Mouse (Mus musculus) testis, adult 2 months (tissue): ENCODE results near the gene Lgals3. TPM values are rescaled to one million over a fixed set of nuclear protein-coding genes. Genes with fewer than 3 reads are reported as not detected.

Source experiments
- H3K27ac ChIP-seq: fragments of 200-500 bp; 2 replicates; pipeline ENCODE4 v1.5.1; 2012; ENCODE audit warnings: low read depth, low read length; ENCODE audit not compliant: control insufficient read depth, insufficient read depth
- H3K27me3 ChIP-seq: fragments of 200-500 bp; 2 replicates; pipeline ENCODE4 v1.6.1; 2012; ENCODE audit warnings: mild to moderate bottlenecking, low read length, moderate library complexity; ENCODE audit not compliant: control insufficient read depth, insufficient read depth
- H3K36me3 ChIP-seq: fragments of 200-500 bp; 2 replicates; pipeline ENCODE4 v1.6.1; 2012; ENCODE audit warnings: mild to moderate bottlenecking, low read length; ENCODE audit not compliant: control insufficient read depth, insufficient read depth
- H3K4me1 ChIP-seq: fragments of 200-500 bp; 2 replicates; pipeline ENCODE4 v1.6.1; 2012; ENCODE audit warnings: low read length; ENCODE audit not compliant: control insufficient read depth, insufficient read depth
- H3K4me3 ChIP-seq: fragments of 200-500 bp; 2 replicates; pipeline ENCODE4 v1.5.1; 2012; ENCODE audit warnings: low read depth, mild to moderate bottlenecking, low read length, moderate library complexity, mixed read lengths; ENCODE audit not compliant: control insufficient read depth
- CTCF ChIP-seq: fragments of 200-500 bp; IDR thresholded peaks from 2 replicates; pipeline ENCODE4 v1.5.1; 2012; ENCODE audit warnings: low read depth, mild to moderate bottlenecking, inconsistent platforms, low read length, moderate library complexity; ENCODE audit not compliant: control insufficient read depth, insufficient read depth, insufficient replicate concordance
- POLR2A ChIP-seq: fragments of 200-500 bp; IDR thresholded peaks from 2 replicates; pipeline ENCODE4 v1.6.1; 2012; ENCODE audit warnings: low read depth, mild to moderate bottlenecking, inconsistent platforms, low read length, moderate library complexity; ENCODE audit not compliant: control insufficient read depth
- polyA plus RNA-seq: library from polyadenylated mRNA; depleted of rRNA; stranded (reverse); fragments of >200 nt; gene quantifications from 2 replicates; pipeline ENCODE4 v1.2.3, GENCODE M21; 2012; rRNA removed

The Lgals3 gene
- polyA plus RNA-seq, 1 experiment: 8.9 TPM

GRCm38 (mm10) chr14:47422466-47422865 is 54.9 kb downstream of the Lgals3 start:
- Histone ChIP-seq H3K4me1 (peaks cover 16% of the 10 kb centered on the region), H3K27me3 (no peaks in the 10 kb centered on the region), H3K4me3 (no peak overlapping the region), H3K27ac (no peak overlapping the region), H3K36me3 (no peaks in the 10 kb centered on the region)
- TF ChIP-seq POLR2A: no peak
- TF ChIP-seq CTCF: no peak

- no peaks in the 10 kb centered on the region for H3K36me3 ChIP-seq
- TF ChIP-seq POLR2A (no peak), CTCF (no peak)
- no peaks in the 10 kb centered on the region for H3K27me3 ChIP-seq
- no peaks in the 10 kb centered on the region; the same call in none of the 2 replicates for H3K4me1 ChIP-seq
- no peak overlapping the region for H3K4me3 ChIP-seq
- no peak overlapping the region for H3K27ac ChIP-seq
These were observed 65.4 kb downstream of the Lgals3 start for GRCm38 (mm10) chr14:47432987-47433386.

Other genes starting within 250 kb of the Lgals3 start
- 0.67 and 0.81 TPM in 2 replicates for gene Gch1, start 178.3 kb upstream of the Lgals3 start, polyA plus RNA-seq
- gene Wdhd1, start 90.9 kb upstream of the Lgals3 start, polyA plus RNA-seq: 3.3 and 4.3 TPM in 2 replicates
- gene Socs4, start 90.8 kb upstream of the Lgals3 start, polyA plus RNA-seq: 1.1 and 1.6 TPM in 2 replicates
- gene Mapk1ip1l, start 69.5 kb upstream of the Lgals3 start, polyA plus RNA-seq: 41.8 and 43.7 TPM in 2 replicates
- gene Dlgap5, start 50.7 kb downstream of the Lgals3 start, polyA plus RNA-seq: 5.3 and 5.9 TPM in 2 replicates
- gene Fbxo34, start 82.7 kb downstream of the Lgals3 start, polyA plus RNA-seq: 51.5 and 52.5 TPM in 2 replicates
- gene Atg14, start 202.9 kb downstream of the Lgals3 start, polyA plus RNA-seq: 4.6 and 4.7 TPM in 2 replicates